Mouse (Mus musculus) liver, postnatal 0 days (tissue): ENCODE data around the gene a.

Experiments
- CTCF ChIP-seq: sonication (generic); IDR thresholded peaks from 2 replicates; pipeline ENCODE4 v1.5.1; 2016; ENCODE audit warnings: antibody characterized with exemption, low read depth
- EP300 ChIP-seq: IDR thresholded peaks from 2 replicates; pipeline ENCODE4 v1.6.1; 2016; ENCODE audit warnings: antibody characterized with exemption, low read depth, mild to moderate bottlenecking

- TF ChIP-seq EP300 (no peak), CTCF (no peak)
Measured at GRCm38 (mm10) chr2:154832471-154832870, 41.3 kb downstream of the a start.
